Mouse (Mus musculus) embryonic facial prominence, embryonic 13.5 days (tissue): ENCODE measurements around the gene Rnf43. TPM values are rescaled to one million over a fixed set of nuclear protein-coding genes. Genes with fewer than 3 reads are reported as not detected.
A peak's percentile ranks its signal among the peaks of the same experiment; 100 is the strongest.

Experiments
- ATAC-seq: fragments of 200-750 bp; cut with Nextera tagmentation; 2 replicates; pipeline ENCODE4 v1.8.0; 2017; ENCODE audit warnings: low read depth; ENCODE audit not compliant: insufficient number of reproducible peaks, insufficient read depth, low FRiP score, low TSS enrichment
- H3K27ac ChIP-seq: fragments of 300-500 bp; sonication (generic); 2 replicates; pipeline ENCODE4 v1.5.1; 2015; ENCODE audit warnings: moderate library complexity, mild to moderate bottlenecking, inconsistent platforms
- H3K27me3 ChIP-seq: fragments of 300-500 bp; sonication (generic); 2 replicates; pipeline ENCODE4 v1.6.1; 2015; ENCODE audit warnings: mild to moderate bottlenecking, inconsistent platforms
- H3K36me3 ChIP-seq: fragments of 300-500 bp; sonication (generic); 2 replicates; pipeline ENCODE4 v1.6.1; 2015; ENCODE audit warnings: mild to moderate bottlenecking, inconsistent platforms
- H3K4me1 ChIP-seq: fragments of 300-500 bp; sonication (generic); 2 replicates; pipeline ENCODE4 v1.6.1; 2015; ENCODE audit warnings: inconsistent platforms
- H3K4me2 ChIP-seq: fragments of 300-500 bp; sonication (generic); 2 replicates; pipeline ENCODE4 v1.6.1; 2015; ENCODE audit warnings: moderate library complexity, mild to moderate bottlenecking, inconsistent platforms
- H3K4me3 ChIP-seq: fragments of 300-500 bp; sonication (generic); 2 replicates; pipeline ENCODE4 v1.5.1; 2015; ENCODE audit warnings: mild to moderate bottlenecking, inconsistent platforms
- H3K9ac ChIP-seq: fragments of 300-500 bp; sonication (generic); 2 replicates; pipeline ENCODE4 v1.6.1; 2015; ENCODE audit warnings: mild to moderate bottlenecking, inconsistent platforms
- H3K9me3 ChIP-seq: fragments of 300-500 bp; sonication (generic); 2 replicates; pipeline ENCODE4 v1.6.1; 2016; ENCODE audit warnings: inconsistent platforms
- WGBS: fragments of 180-500 bp; shearing (Covaris S2); methylation state at CpG from one replicate; pipeline ENCODE4 v1.1.7; 2015; ENCODE audit warnings: mixed read lengths; 5-methylcytosine and 5-hydroxymethylcytosine counted together
- polyA plus RNA-seq: library from polyadenylated mRNA; unstranded; fragments of >200 nt; fragmentation: Nextera tagmentation; extraction: Ambion mirVana; gene quantifications from 2 replicates; pipeline ENCODE4 v1.2.1, GENCODE M21; 2015

Gene Rnf43
- polyA plus RNA-seq, 1 experiment from 2014 or later, result 7.1 TPM

- H3K27ac ChIP-seq, result no peak overlapping the region
These were observed 93.0 kb downstream of the Rnf43 start for GRCm38 (mm10) chr11:87755360-87756017.

DNA sequence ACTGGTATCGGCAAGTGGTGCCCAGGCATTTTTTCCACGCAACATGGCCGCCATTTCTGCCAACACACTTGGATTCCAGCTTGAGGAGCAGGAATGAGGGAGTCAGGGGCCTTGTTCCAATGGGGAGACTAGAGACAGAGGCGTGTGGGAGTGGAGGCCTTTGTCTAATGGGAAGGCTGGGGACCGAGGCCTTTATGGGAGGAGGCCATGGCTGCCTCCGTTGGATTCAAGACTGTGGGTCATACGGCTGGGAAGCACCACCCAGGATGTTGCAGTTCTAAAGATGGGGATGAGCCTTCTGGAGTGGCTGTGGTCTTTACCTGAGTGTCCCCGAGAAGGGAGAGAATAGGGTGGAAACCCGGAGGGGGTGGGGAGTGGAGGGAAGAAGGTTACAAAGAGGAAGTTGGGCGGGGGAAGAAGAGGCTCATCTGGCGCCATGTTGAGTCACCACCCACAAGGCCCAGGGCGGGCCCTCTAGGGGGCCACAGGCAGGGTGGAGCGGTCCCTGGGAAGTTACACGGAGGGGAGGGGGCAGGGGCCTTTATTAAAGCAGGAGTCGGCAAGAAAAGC lies 93.8 kb downstream of the Rnf43 start:
- H3K9me3 ChIP-seq, result no peaks in the 10 kb centered on the region
- 85% methylated on average over 15 of the region's 15 CpGs for WGBS
- no peak overlapping the region for H3K4me3 ChIP-seq
- H3K27ac ChIP-seq, result no peak overlapping the region
- ATAC-seq, result no peak
- peaks cover 25% of the 10 kb centered on the region for H3K27me3 ChIP-seq
- H3K4me1 ChIP-seq, result peaks cover 8% of the 10 kb centered on the region
- H3K36me3 ChIP-seq, result no peaks in the 10 kb centered on the region
- H3K4me2 ChIP-seq, result no peak overlapping the region
- H3K9ac ChIP-seq, result no peak overlapping the region

More at GRCm38 (mm10) chr11:87755360-87756017, 93.0 kb downstream of the Rnf43 start:
- ATAC-seq, result no peak
- no peaks in the 10 kb centered on the region for H3K9me3 ChIP-seq
- H3K4me1 ChIP-seq, result peaks cover 5% of the 10 kb centered on the region
- H3K9ac ChIP-seq, result no peak overlapping the region
- H3K4me2 ChIP-seq, result no peak overlapping the region
- WGBS, result 70% methylated on average over 17 of the region's 17 CpGs
- peaks cover 16% of the 10 kb centered on the region for H3K27me3 ChIP-seq
- no peak overlapping the region for H3K4me3 ChIP-seq
- H3K36me3 ChIP-seq, result no peaks in the 10 kb centered on the region

DNA sequence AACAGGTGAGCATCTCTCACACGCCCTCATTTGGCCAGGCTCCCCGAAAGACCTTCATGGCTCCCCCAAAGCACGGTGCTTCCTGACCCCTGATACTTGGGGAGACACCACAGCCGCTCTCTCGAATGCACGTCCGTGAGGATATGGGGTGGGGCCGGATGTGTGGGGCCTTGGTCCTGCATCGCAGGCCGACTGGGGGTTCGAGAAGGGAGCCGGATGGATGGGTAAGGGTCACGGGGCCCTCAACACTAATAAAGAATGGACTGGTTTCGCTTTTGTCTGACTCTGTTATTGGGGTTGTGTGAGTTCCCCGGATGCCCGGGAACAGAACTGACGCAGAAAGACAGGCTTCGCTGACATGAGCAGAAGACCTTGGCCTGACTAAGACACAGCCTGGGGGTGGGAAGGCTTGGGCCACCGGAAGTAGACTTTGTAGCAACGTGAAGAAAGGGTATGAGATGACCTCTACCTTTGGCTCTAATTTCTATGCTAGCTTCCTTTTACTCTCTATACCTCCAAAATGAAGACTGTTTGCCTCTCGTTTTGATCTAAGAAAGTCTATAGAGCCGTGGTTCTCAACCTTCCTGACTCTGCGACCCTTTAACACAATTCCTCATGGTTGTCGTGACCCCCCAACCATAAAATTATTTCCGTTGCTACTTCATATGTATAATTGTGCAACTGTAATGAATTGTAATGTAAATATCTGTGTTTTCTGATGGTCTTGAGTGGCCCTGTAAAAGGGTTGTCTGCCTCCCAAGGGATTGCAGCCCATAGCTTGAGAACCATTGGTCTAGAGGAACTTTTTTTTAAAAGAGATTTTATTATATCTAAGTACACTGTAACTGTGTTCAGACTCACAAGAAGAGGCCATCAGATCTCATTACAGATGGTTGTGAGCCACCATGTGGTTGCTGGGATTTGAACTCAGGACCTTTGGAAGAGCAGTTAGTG lies 94.8 kb downstream of the Rnf43 start:
- no peak overlapping the region for H3K9ac ChIP-seq
- WGBS, result 86% methylated on average over 25 of the region's 25 CpGs
- H3K27me3 ChIP-seq, result peaks cover 34% of the 10 kb centered on the region
- H3K27ac ChIP-seq, result no peak overlapping the region
- H3K9me3 ChIP-seq, result no peaks in the 10 kb centered on the region
- H3K4me2 ChIP-seq, result no peak overlapping the region
- H3K4me3 ChIP-seq, result no peak overlapping the region
- no peaks in the 10 kb centered on the region for H3K36me3 ChIP-seq
- no peak for ATAC-seq
- H3K4me1 ChIP-seq, result peaks cover 8% of the 10 kb centered on the region

GRCm38 (mm10) chr11:87758161-87758911 lies 95.8 kb downstream of the Rnf43 start:
- no peaks in the 10 kb centered on the region for H3K9me3 ChIP-seq
- no peak overlapping the region for H3K9ac ChIP-seq
- peaks cover 10% of the 10 kb centered on the region for H3K4me1 ChIP-seq
- H3K36me3 ChIP-seq, result no peaks in the 10 kb centered on the region
- no peak overlapping the region for H3K27ac ChIP-seq
- WGBS, result 80% methylated on average over 7 of the region's 7 CpGs
- no peak overlapping the region for H3K4me2 ChIP-seq
- no peak for ATAC-seq
- H3K27me3 ChIP-seq, result peaks cover 45% of the 10 kb centered on the region
- H3K4me3 ChIP-seq, result no peak overlapping the region

DNA sequence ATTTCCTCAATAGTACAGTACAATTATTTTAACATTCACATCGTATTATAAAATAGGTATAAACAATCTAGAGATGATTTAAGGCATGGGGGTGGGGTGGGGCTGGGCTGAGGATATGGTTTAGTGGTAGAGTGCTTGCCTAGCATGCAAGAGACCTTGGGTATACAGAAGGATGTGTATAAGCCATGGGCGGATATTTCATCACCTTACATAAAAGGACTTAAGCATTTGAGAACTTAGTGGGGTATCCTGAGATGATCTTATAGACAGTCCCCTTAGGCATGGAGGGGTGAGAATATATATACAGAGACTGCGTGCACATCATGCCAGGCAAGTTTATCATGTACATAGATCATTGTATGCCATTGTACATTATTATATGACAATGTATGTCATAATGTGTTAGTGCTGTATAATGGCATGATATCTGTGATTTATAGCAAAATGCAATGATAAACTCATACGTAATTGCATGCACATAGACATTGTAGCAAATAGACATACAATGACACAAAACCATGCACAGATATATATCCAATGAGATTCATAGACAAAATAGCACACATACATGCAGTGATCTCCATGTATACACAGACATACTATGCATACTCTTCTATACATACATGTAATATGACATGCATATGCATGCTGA lies 96.6 kb downstream of the Rnf43 start:
- no peak overlapping the region for H3K27ac ChIP-seq
- H3K4me2 ChIP-seq, result no peak overlapping the region
- H3K27me3 ChIP-seq, result peaks cover 52% of the 10 kb centered on the region
- 75% methylated on average over 4 of the region's 4 CpGs for WGBS
- H3K4me1 ChIP-seq, result peaks cover 18% of the 10 kb centered on the region
- no peaks in the 10 kb centered on the region for H3K36me3 ChIP-seq
- H3K4me3 ChIP-seq, result no peak overlapping the region
- H3K9ac ChIP-seq, result no peak overlapping the region
- no peaks in the 10 kb centered on the region for H3K9me3 ChIP-seq
- no peak for ATAC-seq

DNA sequence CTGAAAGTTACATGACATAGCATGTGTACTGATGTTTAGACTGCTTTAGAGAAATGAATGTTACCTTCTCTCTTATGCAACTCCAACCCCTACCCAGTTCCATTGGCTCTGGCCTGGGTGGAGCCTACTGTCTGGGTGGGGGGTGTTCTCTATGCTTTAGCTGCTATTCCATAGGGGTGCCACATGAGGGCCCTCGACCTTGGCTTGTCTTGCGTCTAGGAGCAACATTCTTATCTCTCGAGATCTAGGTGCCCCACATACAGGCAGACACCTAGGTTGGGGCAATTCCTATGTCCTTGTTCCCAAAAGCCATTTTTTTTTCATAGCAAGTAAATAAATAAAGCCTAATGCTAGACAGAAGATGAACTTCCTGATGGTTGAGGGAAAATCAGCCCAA lies 97.1 kb downstream of the Rnf43 start:
- ATAC-seq, result no peak
- peaks cover 23% of the 10 kb centered on the region for H3K4me1 ChIP-seq
- H3K9ac ChIP-seq, result no peak overlapping the region
- H3K4me3 ChIP-seq, result no peak overlapping the region
- H3K9me3 ChIP-seq, result no peaks in the 10 kb centered on the region
- no peak overlapping the region for H3K27ac ChIP-seq
- no peak overlapping the region for H3K4me2 ChIP-seq
- no peaks in the 10 kb centered on the region for H3K36me3 ChIP-seq
- H3K27me3 ChIP-seq, result peaks cover 58% of the 10 kb centered on the region
- WGBS, result 7% methylated on average over 3 of the region's 3 CpGs

- no peaks in the 10 kb centered on the region for H3K36me3 ChIP-seq
- 9% methylated on average over 23 of the region's 23 CpGs for WGBS
- no peaks in the 10 kb centered on the region for H3K9me3 ChIP-seq
- no peak within 1 kb of the TSS for H3K9ac ChIP-seq
- no peak for ATAC-seq
- H3K4me1 ChIP-seq, result peaks cover 28% of the 10 kb centered on the region
- 0 out of 2 replicates have a peak within 1 kb of the TSS, but pooled peaks have one; percentile 9 for H3K4me3 ChIP-seq
- peaks cover 67% of the 10 kb centered on the region for H3K27me3 ChIP-seq
- no peak within 1 kb of the TSS for H3K27ac ChIP-seq
- H3K4me2 ChIP-seq, result peak within 1 kb of the TSS; percentile 36
These were observed 98.0 kb downstream of the Rnf43 start, which contains the start of gene Tspoap1 for GRCm38 (mm10) chr11:87760301-87761081. TSS of gene Tspoap1 (plus strand) at chr11:87760541.

DNA sequence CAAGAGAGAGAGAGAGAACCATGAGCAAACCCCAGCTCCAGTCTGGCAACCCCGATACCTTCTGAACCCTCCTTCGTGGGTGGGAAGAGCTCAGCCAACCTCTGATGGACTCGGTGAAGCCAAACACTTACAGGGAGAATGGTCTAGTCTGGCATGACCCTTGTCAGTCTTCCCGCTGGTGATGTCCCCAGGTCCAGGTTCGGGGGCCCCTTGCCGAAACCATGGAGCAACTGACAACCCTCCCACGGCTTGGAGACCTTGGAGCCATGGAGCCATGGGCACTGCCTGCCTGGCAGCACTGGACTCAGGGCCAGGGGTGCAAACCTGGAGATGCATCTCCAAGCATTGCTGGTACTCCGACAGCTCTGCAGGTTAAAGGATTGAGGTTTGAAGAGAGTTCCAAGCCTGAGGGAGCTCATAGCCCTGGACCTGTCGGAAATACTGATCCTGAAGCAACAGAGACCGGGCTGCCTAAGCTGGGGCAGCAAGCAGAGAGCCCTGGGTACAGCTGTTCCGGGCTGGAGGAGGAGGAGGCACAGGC lies 98.7 kb downstream of the Rnf43 start:
- H3K36me3 ChIP-seq, result no peaks in the 10 kb centered on the region
- no peak for ATAC-seq
- WGBS, result 60% methylated on average over 11 of the region's 11 CpGs

DNA sequence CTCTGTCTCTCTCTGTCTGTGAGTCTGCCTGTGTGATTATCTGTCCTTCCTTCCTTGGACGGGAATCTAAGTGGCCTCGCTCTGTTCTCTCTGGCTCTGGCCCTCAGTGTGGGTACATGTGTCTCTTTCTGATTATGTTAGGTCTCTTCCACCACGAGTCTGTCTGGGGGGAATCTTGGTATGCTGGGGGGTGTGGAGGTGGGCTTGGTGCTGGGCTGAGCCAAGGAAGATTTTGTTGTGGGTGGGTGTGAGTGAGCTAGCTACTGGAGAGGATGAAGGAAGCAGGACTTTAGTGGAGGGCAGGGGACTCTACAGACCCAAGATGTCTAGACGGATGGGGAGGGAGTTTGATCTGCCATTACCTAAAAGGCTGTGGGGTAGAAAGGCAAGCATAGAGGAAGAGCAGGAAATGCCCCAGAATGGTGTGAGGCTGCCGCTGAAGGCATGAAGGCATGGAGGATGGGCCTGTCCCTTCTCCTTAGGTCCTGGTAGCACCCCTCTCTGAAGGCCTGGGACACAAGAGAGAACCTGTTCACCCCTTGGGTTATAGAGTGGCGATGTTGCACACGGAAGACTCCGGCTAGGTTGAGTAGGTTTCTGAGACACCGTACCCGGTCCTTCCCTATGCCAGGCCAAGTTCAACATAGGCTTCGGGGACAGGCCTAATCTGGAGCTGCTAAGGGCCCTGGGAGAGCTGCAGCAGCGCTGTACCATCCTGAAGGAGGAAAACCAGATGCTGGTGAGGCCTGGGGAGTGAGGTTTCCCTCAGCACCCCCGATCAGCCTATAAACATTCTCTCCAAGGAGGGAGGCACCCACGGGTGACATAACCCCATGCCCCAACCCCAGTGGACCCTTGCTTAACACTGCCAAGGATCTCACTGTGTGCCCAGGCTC lies 99.5 kb downstream of the Rnf43 start:
- H3K4me1 ChIP-seq, result peaks cover 28% of the 10 kb centered on the region
- H3K9ac ChIP-seq, result no peak overlapping the region
- H3K4me3 ChIP-seq, result no peak overlapping the region
- no peak overlapping the region for H3K27ac ChIP-seq
- ATAC-seq, result no peak
- no peak overlapping the region for H3K4me2 ChIP-seq
- no peaks in the 10 kb centered on the region for H3K9me3 ChIP-seq
- H3K27me3 ChIP-seq, result peaks cover 82% of the 10 kb centered on the region
- H3K36me3 ChIP-seq, result no peaks in the 10 kb centered on the region
- WGBS, result 77% methylated on average over 14 of the region's 14 CpGs

More for the DNA sequence above, 98.7 kb downstream of the Rnf43 start:
- Histone ChIP-seq H3K27me3 (peaks cover 74% of the 10 kb centered on the region), H3K4me2 (no peak overlapping the region), H3K4me3 (no peak overlapping the region), H3K27ac (no peak overlapping the region), H3K4me1 (peaks cover 28% of the 10 kb centered on the region), H3K9me3 (no peaks in the 10 kb centered on the region), H3K9ac (no peak overlapping the region)
